Mouse (Mus musculus): ENCODE measurements around the gene Col6a2.

The Col6a2 gene

DNA sequence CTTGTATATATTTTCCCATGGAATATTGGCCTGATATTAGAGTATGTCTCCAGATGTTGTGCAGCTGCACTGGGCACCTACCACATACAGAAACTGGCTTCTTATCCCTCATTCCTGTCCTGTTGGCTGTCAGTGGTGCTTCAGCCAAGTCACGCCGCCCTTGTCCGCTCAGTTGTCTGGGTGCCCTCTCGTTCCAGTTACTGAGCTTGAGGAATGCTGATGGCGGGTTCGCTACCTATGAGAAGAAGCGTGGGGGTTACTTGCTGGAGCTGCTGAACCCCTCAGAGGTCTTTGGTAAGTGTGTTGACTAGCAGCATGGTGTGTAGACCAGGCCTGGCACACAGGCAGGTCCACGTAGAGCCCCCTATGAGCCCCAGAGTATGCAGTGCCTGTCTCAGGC is 76.9 kb downstream of the Col6a2 start:
- no peak for DNase-seq (ENCODE audit: low spot score)

Data from urinary bladder, postnatal 10 days (tissue).